Mouse (Mus musculus): Measurements from ENCODE around the gene Stk16. TPM values are rescaled to one million over a fixed set of nuclear protein-coding genes. Genes with fewer than 3 reads are reported as not detected.

Stk16 gene
- total and polyA plus RNA-seq, 3 experiments: 72.6 to 114 (median 78.2) TPM

- ATAC-seq (ENCODE audit: extremely low read depth, insufficient number of reproducible peaks, low FRiP score, poor library complexity, severe bottlenecking): no peak
- Histone ChIP-seq H3K9me3 (replicated peaks) (no peaks in the 10 kb centered on the region), H3K36me3 (replicated peaks) (peaks cover 15% of the 10 kb centered on the region), H3K4me1 (ENCODE audit: insufficient read depth, low read depth, low read length) (peaks cover 69% of the 10 kb centered on the region), H3K27me3 (ENCODE audit: insufficient read depth, low read length) (peaks cover 9% of the 10 kb centered on the region; the same call in 1 of the 2 replicates), H3K4me3 (ENCODE audit: low read depth, low read length) (no peak overlapping the region)
- TF ChIP-seq CTCF (IDR thresholded peaks at IDR 0.05; ENCODE audit: low read depth, low read length): no peak
- TF ChIP-seq POLR2AphosphoS5 (IDR thresholded peaks at IDR 0.05; ENCODE audit: insufficient replicate concordance, low read depth, low read length): no peak
- no peak for TF ChIP-seq TAL1 (conservative IDR thresholded peaks at IDR 0.05; ENCODE audit: low read depth, low read length)
- DNase-seq (ENCODE audit: low spot score): no peak
These were observed 10.9 kb downstream of the Stk16 start for GRCm38 (mm10) chr1:75221538-75221937.

GRCm38 (mm10) chr1:75222926-75223325 lies 12.3 kb downstream of the Stk16 start:
- H3K4me1 ChIP-seq (ENCODE audit: insufficient read depth, low read depth, low read length): peaks cover 61% of the 10 kb centered on the region
- ATAC-seq (ENCODE audit: extremely low read depth, insufficient number of reproducible peaks, low FRiP score, poor library complexity, severe bottlenecking): no peak
- H3K4me3 ChIP-seq (ENCODE audit: low read depth, low read length): no peak overlapping the region
- TF ChIP-seq POLR2AphosphoS5 (IDR thresholded peaks at IDR 0.05; ENCODE audit: insufficient replicate concordance, low read depth, low read length) (no peak), CTCF (IDR thresholded peaks at IDR 0.05; ENCODE audit: low read depth, low read length) (no peak), GATA2 (IDR thresholded peaks at IDR 0.05; ENCODE audit: borderline replicate concordance, low read depth, low read length) (no peak), TAL1 (conservative IDR thresholded peaks at IDR 0.05; ENCODE audit: low read depth, low read length) (no peak), GATA1 (IDR thresholded peaks at IDR 0.05; ENCODE audit: borderline replicate concordance, low read length) (no peak)
- DNase-seq (ENCODE audit: low spot score): no peak
- peaks cover 1% of the 10 kb centered on the region for H3K36me3 ChIP-seq (replicated peaks)
- H3K9me3 ChIP-seq (replicated peaks): no peaks in the 10 kb centered on the region
- peaks cover 18% of the 10 kb centered on the region for H3K27me3 ChIP-seq (ENCODE audit: insufficient read depth, low read length)

- no peak for TF ChIP-seq GATA2 (IDR thresholded peaks at IDR 0.05; ENCODE audit: borderline replicate concordance, low read depth, low read length)
- TF ChIP-seq CTCF (IDR thresholded peaks at IDR 0.05; ENCODE audit: low read depth, low read length): no peak
- TF ChIP-seq POLR2AphosphoS5 (IDR thresholded peaks at IDR 0.05; ENCODE audit: insufficient replicate concordance, low read depth, low read length): no peak
- no peak for TF ChIP-seq TAL1 (conservative IDR thresholded peaks at IDR 0.05; ENCODE audit: low read depth, low read length)
- no peak for TF ChIP-seq GATA1 (IDR thresholded peaks at IDR 0.05; ENCODE audit: borderline replicate concordance, low read length)
- Histone ChIP-seq H3K36me3 (replicated peaks) (no peaks in the 10 kb centered on the region), H3K9me3 (replicated peaks) (no peaks in the 10 kb centered on the region), H3K27me3 (ENCODE audit: insufficient read depth, low read length) (peaks cover 18% of the 10 kb centered on the region), H3K4me3 (ENCODE audit: low read depth, low read length) (no peak overlapping the region), H3K4me1 (ENCODE audit: insufficient read depth, low read depth, low read length) (peaks cover 56% of the 10 kb centered on the region)
- no peak for ATAC-seq (ENCODE audit: extremely low read depth, insufficient number of reproducible peaks, low FRiP score, poor library complexity, severe bottlenecking)
- DNase-seq (ENCODE audit: low spot score): no peak
These were observed 12.9 kb downstream of the Stk16 start for GRCm38 (mm10) chr1:75223532-75223931.

DNA sequence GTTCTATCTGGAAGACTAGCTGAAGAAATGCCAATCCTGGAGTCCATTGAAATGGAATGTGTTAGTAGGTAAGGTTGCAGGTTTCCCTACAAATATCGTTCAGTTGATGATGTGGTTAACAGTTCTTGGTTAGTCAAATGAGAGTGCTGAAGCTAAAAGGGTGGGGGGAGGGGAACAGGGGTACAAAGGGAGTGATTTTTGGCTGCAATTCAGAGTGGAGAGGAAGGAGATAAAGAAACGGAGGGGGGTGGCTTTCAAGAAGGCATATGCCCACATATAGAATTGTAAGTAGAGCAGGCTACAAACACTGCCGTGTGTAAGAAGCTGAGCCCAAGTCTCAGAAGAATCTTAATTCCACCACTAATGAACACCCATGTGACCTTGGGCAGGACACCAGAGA lies 14.8 kb downstream of the Stk16 start:
- peaks cover 58% of the 10 kb centered on the region for H3K4me1 ChIP-seq (ENCODE audit: insufficient read depth, low read depth, low read length)
- TF ChIP-seq POLR2AphosphoS5 (IDR thresholded peaks at IDR 0.05; ENCODE audit: insufficient replicate concordance, low read depth, low read length) (no peak), CTCF (IDR thresholded peaks at IDR 0.05; ENCODE audit: low read depth, low read length) (no peak), GATA2 (IDR thresholded peaks at IDR 0.05; ENCODE audit: borderline replicate concordance, low read depth, low read length) (no peak), GATA1 (IDR thresholded peaks at IDR 0.05; ENCODE audit: borderline replicate concordance, low read length) (no peak), TAL1 (conservative IDR thresholded peaks at IDR 0.05; ENCODE audit: low read depth, low read length) (no peak)

GRCm38 (mm10) chr1:75226138-75226537 lies 15.5 kb downstream of the Stk16 start:
- Histone ChIP-seq H3K9me3 (replicated peaks) (no peaks in the 10 kb centered on the region), H3K4me1 (ENCODE audit: insufficient read depth, low read depth, low read length) (peaks cover 65% of the 10 kb centered on the region), H3K27me3 (ENCODE audit: insufficient read depth, low read length) (peaks cover 25% of the 10 kb centered on the region), H3K36me3 (replicated peaks) (no peaks in the 10 kb centered on the region), H3K4me3 (ENCODE audit: low read depth, low read length) (no peak overlapping the region)
- ATAC-seq (ENCODE audit: extremely low read depth, insufficient number of reproducible peaks, low FRiP score, poor library complexity, severe bottlenecking) (no peak), DNase-seq (ENCODE audit: low spot score) (no peak)
- TF ChIP-seq POLR2AphosphoS5 (IDR thresholded peaks at IDR 0.05; ENCODE audit: insufficient replicate concordance, low read depth, low read length) (no peak), GATA1 (IDR thresholded peaks at IDR 0.05; ENCODE audit: borderline replicate concordance, low read length) (no peak), CTCF (IDR thresholded peaks at IDR 0.05; ENCODE audit: low read depth, low read length) (no peak), GATA2 (IDR thresholded peaks at IDR 0.05; ENCODE audit: borderline replicate concordance, low read depth, low read length) (no peak), TAL1 (conservative IDR thresholded peaks at IDR 0.05; ENCODE audit: low read depth, low read length) (no peak)

More for the DNA sequence above, 14.8 kb downstream of the Stk16 start:
- H3K9me3 ChIP-seq (replicated peaks): no peaks in the 10 kb centered on the region
- H3K27me3 ChIP-seq (ENCODE audit: insufficient read depth, low read length): peaks cover 21% of the 10 kb centered on the region
- H3K36me3 ChIP-seq (replicated peaks): no peaks in the 10 kb centered on the region
- DNase-seq (ENCODE audit: low spot score) (no peak), ATAC-seq (ENCODE audit: extremely low read depth, insufficient number of reproducible peaks, low FRiP score, poor library complexity, severe bottlenecking) (no peak)
- H3K4me3 ChIP-seq (ENCODE audit: low read depth, low read length): no peak overlapping the region

GRCm38 (mm10) chr1:75227653-75228052 lies 17.0 kb downstream of the Stk16 start:
- ATAC-seq (ENCODE audit: extremely low read depth, insufficient number of reproducible peaks, low FRiP score, poor library complexity, severe bottlenecking): no peak
- H3K9me3 ChIP-seq (replicated peaks): no peaks in the 10 kb centered on the region
- no peaks in the 10 kb centered on the region for H3K36me3 ChIP-seq (replicated peaks)
- no peak for TF ChIP-seq CTCF (IDR thresholded peaks at IDR 0.05; ENCODE audit: low read depth, low read length)
- no peak for TF ChIP-seq POLR2AphosphoS5 (IDR thresholded peaks at IDR 0.05; ENCODE audit: insufficient replicate concordance, low read depth, low read length)
- no peak for TF ChIP-seq GATA1 (IDR thresholded peaks at IDR 0.05; ENCODE audit: borderline replicate concordance, low read length)
- no peak for TF ChIP-seq TAL1 (conservative IDR thresholded peaks at IDR 0.05; ENCODE audit: low read depth, low read length)
- TF ChIP-seq GATA2 (IDR thresholded peaks at IDR 0.05; ENCODE audit: borderline replicate concordance, low read depth, low read length): no peak
- H3K4me3 ChIP-seq (ENCODE audit: low read depth, low read length): no peak overlapping the region
- no peak for DNase-seq (ENCODE audit: low spot score)
- H3K4me1 ChIP-seq (ENCODE audit: insufficient read depth, low read depth, low read length): peaks cover 69% of the 10 kb centered on the region
- H3K27me3 ChIP-seq (ENCODE audit: insufficient read depth, low read length): peaks cover 34% of the 10 kb centered on the region

Measured in G1E (cell line).